Comparison of ENCODE assay signal across 8 mouse cellular contexts in genomic region chr2:144368400-144369019, GRCm38 (mm10). TPM values are rescaled to one million over a fixed set of nuclear protein-coding genes. Genes with fewer than 3 reads are reported as not detected.
DNase-seq lines count a peak whose midpoint lies in the region; ATAC-seq and TF ChIP-seq lines count a peak whose summit lies in the region.

TSS of gene Kat14 (plus strand) at chr2:144368983.
TSS of gene Pet117 (plus strand) at chr2:144368996.

- H3K27me3 ChIP-seq in C2C12 (ENCODE audit: control insufficient read depth, insufficient read depth, insufficient read length) (no peaks in the 10 kb centered on the region), myocyte (ENCODE audit: control insufficient read depth, insufficient read depth, insufficient read length) (no peaks in the 10 kb centered on the region)
- H3K27me3 ChIP-seq in heart, embryonic 10.5 days (ENCODE audit: insufficient read depth, poor library complexity, severe bottlenecking), result no peaks in the 10 kb centered on the region
- no peaks in the 10 kb centered on the region for H3K27me3 ChIP-seq in kidney, embryonic 15.5 days
- no peaks in the 10 kb centered on the region for H3K27me3 ChIP-seq in liver, adult 2 months (ENCODE audit: control insufficient read depth, insufficient read depth, low read length)
- H3K27me3 ChIP-seq in splenic B cell, adult 2 months (ENCODE audit: control insufficient read depth, insufficient read depth, low read length, poor library complexity, severe bottlenecking), result no peaks in the 10 kb centered on the region

- H3K9me3 ChIP-seq in heart, embryonic 10.5 days, result no peaks in the 10 kb centered on the region
- no peaks in the 10 kb centered on the region for H3K9me3 ChIP-seq in kidney, embryonic 15.5 days (replicated peaks)

- H3K4me1 ChIP-seq in heart, embryonic 10.5 days, result peaks cover 12% of the 10 kb centered on the region
- peaks cover 26% of the 10 kb centered on the region for H3K4me1 ChIP-seq in kidney, embryonic 15.5 days
- peaks cover 8% of the 10 kb centered on the region for H3K4me1 ChIP-seq in liver, adult 2 months (ENCODE audit: control insufficient read depth, insufficient read depth, low read length)

- peak; percentile 98 for ATAC-seq in erythroblast, adult 5-6 weeks (replicated peaks; ENCODE audit: low FRiP score, poor library complexity, severe bottlenecking)
- ATAC-seq in kidney, embryonic 15.5 days (replicated peaks; ENCODE audit: low FRiP score), result peak; percentile 96

- TF ChIP-seq POLR2A in liver, adult 2 months (IDR thresholded peaks at IDR 0.05; ENCODE audit: extremely low read depth, insufficient read depth, low read length), result peak; percentile 51; the same call in 1 of the 2 replicates
- no peak for TF ChIP-seq POLR2A in myocyte (IDR thresholded peaks at IDR 0.05; ENCODE audit: insufficient read length, low read depth)

- H3K79me3 ChIP-seq in C2C12 (ENCODE audit: low read depth), result peaks cover 33% of the 10 kb centered on the region

- H3K4me3 ChIP-seq in C2C12 (ENCODE audit: insufficient read depth, poor library complexity, severe bottlenecking), result peak within 1 kb of the TSS; percentile 84
- peak within 1 kb of the TSS; percentile 92 for H3K4me3 ChIP-seq in heart, embryonic 10.5 days
- peak within 1 kb of the TSS; percentile 84 for H3K4me3 ChIP-seq in kidney, embryonic 15.5 days (replicated peaks)
- peak within 1 kb of the TSS; percentile 91 for H3K4me3 ChIP-seq in liver, adult 2 months (ENCODE audit: insufficient read depth, low read depth, low read length)
- peak within 1 kb of the TSS; percentile 83 for H3K4me3 ChIP-seq in myocyte

- WGBS in heart, embryonic 10.5 days, result 5% methylated on average over 38 of the region's 38 CpGs
- WGBS in kidney, embryonic 15.5 days, result 5% methylated on average over 38 of the region's 38 CpGs
- 7% methylated on average over 38 of the region's 38 CpGs for WGBS in liver, adult 2 months

- H3K79me2 ChIP-seq in C2C12 (ENCODE audit: control insufficient read depth, insufficient read depth) (peaks cover 46% of the 10 kb centered on the region), myocyte (ENCODE audit: control insufficient read depth, insufficient read depth) (peaks cover 26% of the 10 kb centered on the region)
- H3K79me2 ChIP-seq in liver, adult 2 months (ENCODE audit: control insufficient read depth, insufficient read depth, low read length), result peaks cover 5% of the 10 kb centered on the region; the same call in 1 of the 2 replicates

- peaks cover 22% of the 10 kb centered on the region for H3K36me3 ChIP-seq in C2C12 (ENCODE audit: control insufficient read depth, insufficient read depth)
- peaks cover 8% of the 10 kb centered on the region for H3K36me3 ChIP-seq in heart, embryonic 10.5 days
- peaks cover 10% of the 10 kb centered on the region for H3K36me3 ChIP-seq in kidney, embryonic 15.5 days
- peaks cover 2% of the 10 kb centered on the region; the same call in 1 of the 2 replicates for H3K36me3 ChIP-seq in liver, adult 2 months (ENCODE audit: control insufficient read depth, insufficient read depth, low read length)
- H3K36me3 ChIP-seq in myocyte (ENCODE audit: control insufficient read depth, insufficient read depth), result no peaks in the 10 kb centered on the region
- H3K36me3 ChIP-seq in splenic B cell, adult 2 months (ENCODE audit: control insufficient read depth, insufficient read depth, low read length, poor library complexity, severe bottlenecking), result no peaks in the 10 kb centered on the region; the same call in 1 of the 2 replicates

- TF ChIP-seq CTCF in C2C12 (IDR thresholded peaks at IDR 0.05; ENCODE audit: control insufficient read depth, insufficient read depth, insufficient read length), result no peak
- no peak for TF ChIP-seq CTCF in liver, adult 2 months (IDR thresholded peaks at IDR 0.05; ENCODE audit: low read depth, low read length)

- H3ac ChIP-seq in C2C12 (ENCODE audit: control insufficient read depth, insufficient read length, low read depth), result peak within 1 kb of the TSS; percentile 78
- H3ac ChIP-seq in myocyte (ENCODE audit: control insufficient read depth, insufficient read length), result peak within 1 kb of the TSS; percentile 33

- peak within 1 kb of the TSS; percentile 99 for H3K27ac ChIP-seq in heart, embryonic 10.5 days
- peak within 1 kb of the TSS; percentile 96 for H3K27ac ChIP-seq in kidney, embryonic 15.5 days
- H3K27ac ChIP-seq in liver, adult 2 months (replicated peaks; ENCODE audit: insufficient read depth, low read depth, low read length), result peak within 1 kb of the TSS; percentile 92

- H3K9ac ChIP-seq in kidney, embryonic 15.5 days, result peak within 1 kb of the TSS; percentile 76
- H3K9ac ChIP-seq in liver, adult 2 months (ENCODE audit: low read depth, low read length), result peak within 1 kb of the TSS; percentile 96

- peak; percentile 99 for DNase-seq in brain, adult 2 months (ENCODE audit: low read depth, low spot score)
- peak; percentile 98 for DNase-seq in heart, embryonic 10.5 days (ENCODE audit: low spot score)
- peak; percentile 89 for DNase-seq in liver, adult 2 months (ENCODE audit: extremely low read depth, low read depth, low spot score)
- DNase-seq in splenic B cell, adult 2 months (ENCODE audit: low read depth, low spot score), result peak; percentile 92

- H3K4me2 ChIP-seq in kidney, embryonic 15.5 days, result peak within 1 kb of the TSS; percentile 71
- H3K4me2 ChIP-seq in myocyte (ENCODE audit: low read depth), result peak within 1 kb of the TSS; percentile 96

TF ChIP-seq in C2C12, 6 proteins besides CTCF, POLR2A, EP300 and RAD21:
- no peak for TF ChIP-seq MYOG (IDR thresholded peaks at IDR 0.05; ENCODE audit: control insufficient read depth, extremely low read depth, insufficient read length)
- no peak for TF ChIP-seq MYOD1 (IDR thresholded peaks at IDR 0.05; ENCODE audit: control insufficient read depth, insufficient read length, low read depth)
- TF ChIP-seq CEBPB (IDR thresholded peaks at IDR 0.05; ENCODE audit: low read depth), result no peak
- no peak for TF ChIP-seq FOSL1 (IDR thresholded peaks at IDR 0.05; ENCODE audit: insufficient read depth, low read length, poor library complexity, severe bottlenecking)
- no peak for TF ChIP-seq USF1 (IDR thresholded peaks at IDR 0.05; ENCODE audit: low read depth)
- no peak for TF ChIP-seq MAX (IDR thresholded peaks at IDR 0.05)

TF ChIP-seq in myocyte, 11 proteins besides CTCF, POLR2A, EP300 and RAD21:
- TF ChIP-seq TCF3 (IDR thresholded peaks at IDR 0.05; ENCODE audit: insufficient read length, low read depth), result no peak
- TF ChIP-seq SRF (IDR thresholded peaks at IDR 0.05; ENCODE audit: control insufficient read depth, insufficient read length, low read depth), result peak; percentile 83

RNA-seq across cellular contexts. Expression of gene Kat14, which starts in this region (rescaled TPM):
- polyA plus RNA-seq in C2C12 (2012; fragmentation: generic; extraction: Trizol) (32.6 TPM), myocyte (2012; fragmentation: generic; extraction: Trizol) (19.2 TPM)
- total RNA-seq in erythroblast, adult 5-6 weeks (2015; ENCODE audit: low replicate concordance), result 7.1 and 8.6 TPM in 2 replicates
- 9.5 and 13.5 TPM in 2 replicates for total RNA-seq in erythroblast, adult 5-6 weeks (2017; ENCODE audit: low replicate concordance)
- polyA plus RNA-seq in heart, embryonic 10.5 days (2016; fragmentation: Nextera tagmentation; extraction: Ambion mirVana), result 35.3 and 40.7 TPM in 2 replicates
- polyA plus RNA-seq in kidney, embryonic 15.5 days (2015; fragmentation: Nextera tagmentation; extraction: Ambion mirVana), result 48.5 and 50.3 TPM in 2 replicates
- 10.2 and 16.4 TPM in 2 replicates for total RNA-seq in liver, adult 2 months (2014; rRNA removed)
- 15.8 TPM in 2 replicates for polyA plus RNA-seq in liver, adult 2 months (2012; rRNA removed)

RNA-seq across cellular contexts. Expression of gene Pet117, which starts in this region (rescaled TPM):
- polyA plus RNA-seq in C2C12 (2012; fragmentation: generic; extraction: Trizol) (1.2 TPM), myocyte (2012; fragmentation: generic; extraction: Trizol) (3.1 TPM)
- total RNA-seq in erythroblast, adult 5-6 weeks (2015; ENCODE audit: low replicate concordance), result not detected in 2 replicates
- 5.4 TPM in 1 of 2 replicates, not detected in the other for total RNA-seq in erythroblast, adult 5-6 weeks (2017; ENCODE audit: low replicate concordance)
- not detected in 2 replicates for polyA plus RNA-seq in heart, embryonic 10.5 days (2016; fragmentation: Nextera tagmentation; extraction: Ambion mirVana)
- 3.1 and 4.5 TPM in 2 replicates for polyA plus RNA-seq in kidney, embryonic 15.5 days (2015; fragmentation: Nextera tagmentation; extraction: Ambion mirVana)
- not detected in 2 replicates for total RNA-seq in liver, adult 2 months (2014; rRNA removed)
- polyA plus RNA-seq in liver, adult 2 months (2012; rRNA removed), result not detected in 2 replicates

Comparison
In these comparisons a context has a peak if more than half of its experiments do, and no peak if none do; other contexts are left out.
1. Peak in every context shown above with its lines: DNase-seq, ATAC-seq, H3K4me3 ChIP-seq and H3K27ac ChIP-seq.